Mouse (Mus musculus) midbrain, embryonic 13.5 days (tissue): ENCODE results near the gene Fgf4. TPM values are rescaled to one million over a fixed set of nuclear protein-coding genes. Genes with fewer than 3 reads are reported as not detected.

Source experiments
- polyA plus RNA-seq: library from polyadenylated mRNA; unstranded; fragments of >200 nt; fragmentation: Nextera tagmentation; extraction: Ambion mirVana; gene quantifications from 2 replicates; pipeline ENCODE4 v1.2.1, GENCODE M21; 2015

The Fgf4 gene
- polyA plus RNA-seq, 1 experiment from 2014 or later = not detected

Other genes with a start within 250 kb of the Fgf4 start
- gene Ano1, start 95.4 kb upstream of the Fgf4 start, polyA plus RNA-seq = 13.0 and 15.1 TPM in 2 replicates
- gene Fgf3, start 9.3 kb upstream of the Fgf4 start, polyA plus RNA-seq = 5.9 and 7.6 TPM in 2 replicates
- 61.2 and 66.9 TPM in 2 replicates for gene Fgf15, start 49.2 kb downstream of the Fgf4 start, polyA plus RNA-seq
- gene LTO1, start 67.7 kb downstream of the Fgf4 start, polyA plus RNA-seq = 36.4 and 37.8 TPM in 2 replicates
- 141 and 143 TPM in 2 replicates for gene Ccnd1, start 92.6 kb downstream of the Fgf4 start, polyA plus RNA-seq